Mouse (Mus musculus) erythroblast, embryonic 14.5 days (primary cell): Measurements from ENCODE around the gene Rgs8. TPM values are rescaled to one million over a fixed set of nuclear protein-coding genes. Genes with fewer than 3 reads are reported as not detected.

Experiments
- H3K27me3 ChIP-seq: 2 replicates; pipeline ENCODE4 v1.6.1; 2012; ENCODE audit warnings: inconsistent platforms; ENCODE audit not compliant: control insufficient read depth
- H3K36me3 ChIP-seq: 2 replicates; pipeline ENCODE4 v1.6.1; 2012; ENCODE audit warnings: mild to moderate bottlenecking, inconsistent platforms; ENCODE audit not compliant: control insufficient read depth
- H3K4me1 ChIP-seq: 2 replicates; pipeline ENCODE4 v1.6.1; 2012; ENCODE audit warnings: inconsistent platforms; ENCODE audit not compliant: control insufficient read depth
- H3K4me3 ChIP-seq: replicated peaks from 2 replicates; pipeline ENCODE3; 2012; ENCODE audit warnings: moderate library complexity, mild to moderate bottlenecking, inconsistent platforms
- H3K9me3 ChIP-seq: 2 replicates; pipeline ENCODE4 v1.6.1; 2012; ENCODE audit warnings: low read length, inconsistent platforms, mixed read lengths; ENCODE audit not compliant: control insufficient read depth
- GATA1 ChIP-seq: IDR thresholded peaks from 2 replicates; pipeline ENCODE4 v1.6.1; 2012; ENCODE audit warnings: low read length, inconsistent platforms, mixed read lengths
- TAL1 ChIP-seq: IDR thresholded peaks from 3 replicates; pipeline ENCODE4 v1.6.1; 2012; ENCODE audit warnings: low read length, inconsistent platforms, mixed read lengths
- polyA plus RNA-seq: library from polyadenylated mRNA; stranded (reverse); fragments of >175 nt; gene quantifications from 2 replicates; pipeline ENCODE4 v1.2.3, GENCODE M21; 2012

Gene Rgs8
- polyA plus RNA-seq, 1 experiment, result not detected

GRCm38 (mm10) chr1:153692526-153692925 lies 39.7 kb downstream of the Rgs8 start:
- Histone ChIP-seq H3K27me3 (no peaks in the 10 kb centered on the region), H3K4me1 (no peaks in the 10 kb centered on the region), H3K36me3 (no peaks in the 10 kb centered on the region), H3K9me3 (no peaks in the 10 kb centered on the region), H3K4me3 (no peak overlapping the region)
- TF ChIP-seq TAL1 (no peak), GATA1 (no peak)

DNA sequence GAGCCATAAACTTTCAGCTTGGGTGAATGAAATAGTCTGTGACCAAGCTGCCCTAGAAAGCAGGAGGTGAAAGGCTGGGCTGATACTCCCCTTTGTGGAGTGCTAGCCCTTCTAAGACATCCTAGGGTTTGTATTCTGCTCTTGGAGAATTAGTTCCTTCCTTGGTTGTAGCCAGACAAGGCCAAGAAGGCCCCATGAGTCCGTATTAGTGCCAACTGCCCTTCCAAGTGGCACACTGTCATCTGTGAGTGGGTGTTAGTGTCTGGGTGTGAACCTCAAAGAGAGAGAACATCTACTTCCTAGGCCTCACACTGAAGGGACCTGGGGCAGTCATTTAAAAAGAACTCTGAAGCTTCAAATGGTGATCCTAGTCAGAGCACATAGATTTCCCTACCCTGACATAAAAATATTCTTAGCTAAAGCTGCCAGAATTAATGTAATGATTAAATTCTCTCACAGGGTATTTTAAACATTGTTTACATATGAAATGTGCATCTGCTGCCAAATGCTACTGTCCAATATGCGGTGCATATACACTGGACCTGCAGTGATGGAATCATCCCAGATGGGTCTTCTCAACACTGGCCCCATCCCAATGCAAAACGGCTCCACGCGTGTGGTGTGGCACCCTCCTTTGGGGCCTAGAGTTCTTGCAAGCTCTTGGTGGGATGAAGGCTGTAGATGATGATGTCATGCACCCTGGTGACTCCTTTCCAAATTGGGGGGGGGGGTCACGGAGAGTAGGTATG lies 41.7 kb downstream of the Rgs8 start:
- no peaks in the 10 kb centered on the region for H3K4me1 ChIP-seq
- TF ChIP-seq GATA1 (no peak), TAL1 (no peak)
- no peaks in the 10 kb centered on the region for H3K36me3 ChIP-seq
- H3K27me3 ChIP-seq, result no peaks in the 10 kb centered on the region
- no peaks in the 10 kb centered on the region for H3K9me3 ChIP-seq
- H3K4me3 ChIP-seq, result no peak overlapping the region

DNA sequence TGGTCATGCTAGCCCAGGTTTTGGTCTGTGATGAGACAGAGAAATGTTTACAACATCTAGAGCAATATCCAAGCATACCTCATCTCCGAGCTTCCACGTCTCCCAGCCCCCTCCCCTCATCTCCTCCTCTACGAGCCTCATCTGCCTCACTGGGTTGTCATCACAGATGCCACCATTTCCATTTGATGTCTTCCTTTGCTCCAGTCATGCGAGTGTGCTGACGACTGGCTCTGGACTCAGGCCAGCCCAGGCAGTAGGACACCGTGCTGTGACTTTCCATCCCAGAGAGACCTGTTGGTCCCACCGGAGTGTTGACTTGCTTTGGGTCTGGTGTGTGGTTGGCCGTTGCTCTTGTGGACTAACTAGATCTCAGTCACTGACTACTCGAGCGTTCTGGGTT lies 42.6 kb downstream of the Rgs8 start:
- Histone ChIP-seq H3K4me1 (no peaks in the 10 kb centered on the region), H3K4me3 (no peak overlapping the region), H3K36me3 (no peaks in the 10 kb centered on the region), H3K27me3 (no peaks in the 10 kb centered on the region), H3K9me3 (no peaks in the 10 kb centered on the region)
- no peak for TF ChIP-seq GATA1
- no peak for TF ChIP-seq TAL1

GRCm38 (mm10) chr1:153696093-153696492 lies 43.3 kb downstream of the Rgs8 start:
- Histone ChIP-seq H3K9me3 (no peaks in the 10 kb centered on the region), H3K27me3 (no peaks in the 10 kb centered on the region), H3K4me1 (no peaks in the 10 kb centered on the region), H3K4me3 (no peak overlapping the region), H3K36me3 (no peaks in the 10 kb centered on the region)
- TF ChIP-seq TAL1, result no peak
- TF ChIP-seq GATA1, result no peak

GRCm38 (mm10) chr1:153696541-153696940 lies 43.7 kb downstream of the Rgs8 start:
- Histone ChIP-seq H3K36me3 (no peaks in the 10 kb centered on the region), H3K4me1 (no peaks in the 10 kb centered on the region), H3K9me3 (no peaks in the 10 kb centered on the region), H3K4me3 (no peak overlapping the region), H3K27me3 (no peaks in the 10 kb centered on the region)
- no peak for TF ChIP-seq TAL1
- no peak for TF ChIP-seq GATA1

DNA sequence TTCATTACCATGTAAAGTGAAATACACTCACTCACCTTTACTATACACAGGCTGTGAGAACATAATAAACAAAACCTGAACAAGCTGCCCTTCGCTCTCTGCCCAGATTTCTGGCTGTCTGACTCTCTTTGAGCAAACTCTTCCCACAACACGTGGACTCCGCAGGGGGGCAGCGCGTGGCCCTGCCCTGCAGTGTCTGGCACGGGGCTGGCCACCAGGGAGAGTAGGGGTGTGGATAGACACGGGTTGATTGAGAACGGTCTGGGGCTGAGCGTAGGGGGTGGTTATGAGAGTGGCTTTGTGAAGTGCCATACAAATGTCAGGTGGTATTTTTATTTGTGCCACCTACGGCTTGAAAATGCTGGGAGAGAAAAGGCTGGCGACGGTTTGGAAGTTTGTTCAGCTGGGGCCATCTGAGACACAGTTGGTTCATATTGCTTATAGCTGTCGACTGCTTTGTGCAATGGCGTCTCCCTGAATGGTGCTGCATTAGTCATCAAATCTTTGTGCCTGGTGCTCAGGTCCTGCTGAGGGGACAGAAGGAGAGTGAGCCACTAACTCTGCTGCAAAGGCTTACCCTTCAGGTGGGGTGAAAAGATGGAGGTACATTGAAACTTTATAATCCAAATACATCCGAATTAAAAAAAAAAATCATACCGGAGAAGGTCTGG lies 44.9 kb downstream of the Rgs8 start:
- Histone ChIP-seq H3K4me1 (no peaks in the 10 kb centered on the region), H3K36me3 (no peaks in the 10 kb centered on the region), H3K27me3 (no peaks in the 10 kb centered on the region), H3K9me3 (no peaks in the 10 kb centered on the region), H3K4me3 (no peak overlapping the region)
- TF ChIP-seq GATA1 (no peak), TAL1 (no peak)

DNA sequence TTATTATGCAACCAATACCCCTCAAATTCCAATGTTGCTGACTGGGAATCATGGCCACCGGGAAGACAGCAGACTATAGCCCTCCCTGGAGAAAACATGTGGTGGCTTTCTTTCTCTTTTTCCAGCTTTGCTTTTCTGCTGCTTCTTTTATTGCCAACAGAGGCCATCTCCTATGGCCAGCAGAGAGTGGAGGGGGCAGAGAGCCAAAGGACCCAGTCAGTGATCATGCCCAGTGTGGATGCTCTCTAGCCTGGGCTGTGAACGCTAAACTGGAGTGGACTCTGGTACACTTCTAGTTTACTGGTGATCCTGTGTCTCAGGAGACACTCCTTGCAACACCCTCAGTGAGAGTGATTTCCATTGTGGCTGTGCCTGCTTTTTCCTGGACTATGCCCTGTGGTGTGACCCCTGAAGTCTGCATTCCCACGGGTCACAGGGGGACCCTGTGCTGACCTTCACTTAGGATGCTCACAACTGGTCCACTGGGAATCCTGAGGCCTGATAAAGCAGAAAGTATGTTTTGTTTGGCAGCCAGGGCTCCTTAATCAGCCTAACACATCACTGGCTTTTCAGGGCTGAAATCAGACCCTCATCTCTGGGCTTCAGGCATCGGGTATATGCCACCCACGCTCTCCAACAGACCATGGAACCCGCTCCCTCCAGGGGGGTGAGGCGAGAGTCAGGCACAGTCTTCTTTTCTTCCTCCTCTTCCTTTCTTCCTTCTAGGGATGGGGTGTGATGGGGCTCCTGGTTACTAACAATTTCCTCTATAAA lies 45.7 kb downstream of the Rgs8 start:
- Histone ChIP-seq H3K4me3 (no peak overlapping the region), H3K9me3 (no peaks in the 10 kb centered on the region), H3K27me3 (no peaks in the 10 kb centered on the region), H3K36me3 (no peaks in the 10 kb centered on the region), H3K4me1 (no peaks in the 10 kb centered on the region)
- TF ChIP-seq GATA1 (no peak), TAL1 (no peak)

GRCm38 (mm10) chr1:153700448-153701063 lies 47.7 kb downstream of the Rgs8 start:
- Histone ChIP-seq H3K36me3 (no peaks in the 10 kb centered on the region), H3K27me3 (no peaks in the 10 kb centered on the region; the same call in 1 of the 2 replicates), H3K9me3 (no peaks in the 10 kb centered on the region), H3K4me3 (no peak overlapping the region), H3K4me1 (no peaks in the 10 kb centered on the region)
- no peak for TF ChIP-seq TAL1
- no peak for TF ChIP-seq GATA1
